8 mouse cellular contexts compared by ENCODE assay signal in the genomic region with DNA sequence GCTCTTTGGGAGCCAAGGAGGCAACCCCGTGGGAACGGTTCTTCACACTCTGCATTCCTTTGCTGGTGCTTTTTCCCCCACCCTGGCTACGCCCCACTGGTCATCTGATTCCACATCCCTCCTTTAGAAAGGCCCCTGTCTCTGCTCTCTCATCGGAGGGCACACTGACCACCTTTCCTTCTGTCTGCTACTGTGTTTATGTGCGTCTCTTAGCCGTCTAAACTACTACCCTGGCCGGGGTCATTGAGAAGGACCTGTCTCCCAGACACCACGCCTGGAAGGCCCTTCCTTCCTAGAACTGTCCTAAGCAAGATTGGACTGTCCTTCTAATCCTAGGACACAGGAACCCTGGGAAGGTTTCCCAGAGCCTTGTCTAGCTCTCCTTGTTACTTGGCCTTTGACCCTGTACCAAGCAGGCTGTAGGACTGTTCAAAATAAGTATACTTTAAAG. TPM values are rescaled to one million over a fixed set of nuclear protein-coding genes. Genes with fewer than 3 reads are reported as not detected.
DNase-seq lines count a peak whose midpoint lies in the region; ATAC-seq lines count a peak whose summit lies in the region.

No protein-coding gene starts in this region.

- WGBS in forebrain, embryonic 14.5 days: 3% methylated on average over 8 of the region's 8 CpGs
- 6% methylated on average over 8 of the region's 8 CpGs for WGBS in kidney, embryonic 15.5 days
- 5% methylated on average over 8 of the region's 8 CpGs for WGBS in midbrain, embryonic 12.5 days

- peak overlapping the region; percentile 94 for H3K4me2 ChIP-seq in forebrain, embryonic 14.5 days (ENCODE audit: low read length)
- peak overlapping the region; percentile 80 for H3K4me2 ChIP-seq in kidney, embryonic 15.5 days
- peak overlapping the region; percentile 73 for H3K4me2 ChIP-seq in midbrain, embryonic 12.5 days (replicated peaks)

- peaks cover 38% of the 10 kb centered on the region for H3K27me3 ChIP-seq in megakaryocyte, embryonic 14.5 days (replicated peaks)
- no peaks in the 10 kb centered on the region for H3K27me3 ChIP-seq in forebrain, embryonic 14.5 days (replicated peaks; ENCODE audit: control insufficient read depth, insufficient read depth, low read length)
- no peaks in the 10 kb centered on the region for H3K27me3 ChIP-seq in kidney, embryonic 15.5 days
- H3K27me3 ChIP-seq in midbrain, embryonic 12.5 days: no peaks in the 10 kb centered on the region

- no peak for ATAC-seq in megakaryocyte, adult 5-6 weeks (ENCODE audit: poor library complexity, severe bottlenecking)
- peak; percentile 1; the same call in 1 of the 2 replicates for ATAC-seq in forebrain, embryonic 14.5 days
- peak; percentile 3; the same call in 1 of the 2 replicates for ATAC-seq in kidney, embryonic 15.5 days (replicated peaks; ENCODE audit: low FRiP score)
- ATAC-seq in midbrain, embryonic 12.5 days (ENCODE audit: low FRiP score, low read depth): no peak

- H3K9ac ChIP-seq in forebrain, embryonic 14.5 days (ENCODE audit: low read length): peak overlapping the region; percentile 99
- H3K9ac ChIP-seq in kidney, embryonic 15.5 days: peak overlapping the region; percentile 91
- H3K9ac ChIP-seq in midbrain, embryonic 12.5 days (replicated peaks): peak overlapping the region; percentile 98

- H3K4me3 ChIP-seq in megakaryocyte, embryonic 14.5 days (replicated peaks): peak overlapping the region; percentile 94
- peak overlapping the region; percentile 95 for H3K4me3 ChIP-seq in forebrain, embryonic 14.5 days (ENCODE audit: low read depth, low read length)
- peak overlapping the region; percentile 87 for H3K4me3 ChIP-seq in kidney, embryonic 15.5 days (replicated peaks)
- H3K4me3 ChIP-seq in midbrain, embryonic 12.5 days: peak overlapping the region; percentile 91

- H3K36me3 ChIP-seq in megakaryocyte, embryonic 14.5 days (replicated peaks; ENCODE audit: low read length): no peaks in the 10 kb centered on the region
- H3K36me3 ChIP-seq in forebrain, embryonic 14.5 days (ENCODE audit: control insufficient read depth, insufficient read depth, low read length): no peaks in the 10 kb centered on the region; the same call in 1 of the 2 replicates
- H3K36me3 ChIP-seq in kidney, embryonic 15.5 days: peaks cover 5% of the 10 kb centered on the region; the same call in 1 of the 2 replicates
- peaks cover 2% of the 10 kb centered on the region for H3K36me3 ChIP-seq in midbrain, embryonic 12.5 days

- H3K9me3 ChIP-seq in megakaryocyte, embryonic 14.5 days: no peaks in the 10 kb centered on the region
- no peaks in the 10 kb centered on the region for H3K9me3 ChIP-seq in forebrain, embryonic 14.5 days (replicated peaks; ENCODE audit: control insufficient read depth, low read length)
- no peaks in the 10 kb centered on the region for H3K9me3 ChIP-seq in kidney, embryonic 15.5 days (replicated peaks)
- H3K9me3 ChIP-seq in midbrain, embryonic 12.5 days: no peaks in the 10 kb centered on the region

- DNase-seq in forebrain, embryonic 14.5 days (ENCODE audit: low spot score): no peak
- DNase-seq in right cerebral cortex, adult 2 months (ENCODE audit: low spot score in 2 of 2): no peak
- DNase-seq in left cerebral cortex, postnatal 10 days (ENCODE audit: extremely low spot score in 1 of 2, low spot score in 2 of 2): no peak
- DNase-seq in MN1 (ENCODE audit: low spot score): no peak

- intact Hi-C loops in left cerebral cortex, postnatal 10 days (cut with DNase I): loop anchor here (5.0 kb wide), 1 partner anchor 67 kb away; no protein-coding TSS in a partner anchor

- H3K4me1 ChIP-seq in megakaryocyte, embryonic 14.5 days: peaks cover 26% of the 10 kb centered on the region
- peaks cover 29% of the 10 kb centered on the region for H3K4me1 ChIP-seq in forebrain, embryonic 14.5 days (ENCODE audit: control insufficient read depth, insufficient read depth, low read length)
- H3K4me1 ChIP-seq in kidney, embryonic 15.5 days: peaks cover 52% of the 10 kb centered on the region
- peaks cover 34% of the 10 kb centered on the region for H3K4me1 ChIP-seq in midbrain, embryonic 12.5 days

- no peak overlapping the region for H3K27ac ChIP-seq in forebrain, embryonic 14.5 days (ENCODE audit: low read depth, low read length)
- 0 out of 2 replicates have a peak overlapping the region, but pooled peaks have one; percentile 63 for H3K27ac ChIP-seq in kidney, embryonic 15.5 days
- H3K27ac ChIP-seq in midbrain, embryonic 12.5 days (replicated peaks): no peak overlapping the region

RNA-seq across cellular contexts. Expression of gene Rnf144a, which starts 1.1 kb away (rescaled TPM):
- polyA plus RNA-seq in megakaryocyte, embryonic 14.5 days (2012; ENCODE audit: insufficient read depth, low replicate concordance): 0.51 TPM in 1 of 2 replicates, not detected in the other
- 36.3 and 38.3 TPM in 2 replicates for total RNA-seq in megakaryocyte, adult 5-6 weeks (2015)
- total RNA-seq in megakaryocyte, adult 5-6 weeks (2017): 35.8 and 36.1 TPM in 2 replicates
- 17.4 and 21.5 TPM in 2 replicates for polyA plus RNA-seq in forebrain, embryonic 14.5 days (2014; fragmentation: Nextera tagmentation; extraction: Ambion mirVana)
- polyA plus RNA-seq in kidney, embryonic 15.5 days (2015; fragmentation: Nextera tagmentation; extraction: Ambion mirVana): 35.6 and 36.1 TPM in 2 replicates
- 42.7 and 43.4 TPM in 2 replicates for polyA plus RNA-seq in midbrain, embryonic 12.5 days (2016; fragmentation: Nextera tagmentation; extraction: Ambion mirVana)
- 10 to 100 TPM; 37.2 to 37.7 TPM for total RNA-seq in left cerebral cortex, postnatal 10 days (2021)

RNA-seq across cellular contexts. Expression of gene Rsad2, which starts 42.3 kb away (rescaled TPM):
- 1.4 and 2.5 TPM in 2 replicates for polyA plus RNA-seq in megakaryocyte, embryonic 14.5 days (2012; ENCODE audit: insufficient read depth, low replicate concordance)
- 7.7 and 9.2 TPM in 2 replicates for total RNA-seq in megakaryocyte, adult 5-6 weeks (2015)
- 9.3 and 10.2 TPM in 2 replicates for total RNA-seq in megakaryocyte, adult 5-6 weeks (2017)
- polyA plus RNA-seq in forebrain, embryonic 14.5 days (2014; fragmentation: Nextera tagmentation; extraction: Ambion mirVana): 0.20 and 0.27 TPM in 2 replicates
- polyA plus RNA-seq in kidney, embryonic 15.5 days (2015; fragmentation: Nextera tagmentation; extraction: Ambion mirVana): 18.9 and 22.2 TPM in 2 replicates
- 0.23 and 0.41 TPM in 2 replicates for polyA plus RNA-seq in midbrain, embryonic 12.5 days (2016; fragmentation: Nextera tagmentation; extraction: Ambion mirVana)
- under 1 TPM; 0.32 to 0.54 TPM for total RNA-seq in left cerebral cortex, postnatal 10 days (2021)

RNA-seq across cellular contexts. Expression of gene Cmpk2, which starts 55.0 kb away (rescaled TPM):
- 0.68 and 0.83 TPM in 2 replicates for polyA plus RNA-seq in megakaryocyte, embryonic 14.5 days (2012; ENCODE audit: insufficient read depth, low replicate concordance)
- 88.4 and 109 TPM in 2 replicates for total RNA-seq in megakaryocyte, adult 5-6 weeks (2015)
- total RNA-seq in megakaryocyte, adult 5-6 weeks (2017): 52.7 and 57.5 TPM in 2 replicates
- polyA plus RNA-seq in forebrain, embryonic 14.5 days (2014; fragmentation: Nextera tagmentation; extraction: Ambion mirVana): 11.7 and 11.8 TPM in 2 replicates
- polyA plus RNA-seq in kidney, embryonic 15.5 days (2015; fragmentation: Nextera tagmentation; extraction: Ambion mirVana): 8.0 and 8.4 TPM in 2 replicates
- polyA plus RNA-seq in midbrain, embryonic 12.5 days (2016; fragmentation: Nextera tagmentation; extraction: Ambion mirVana): 5.8 and 6.0 TPM in 2 replicates
- total RNA-seq in left cerebral cortex, postnatal 10 days (2021): 10 to 100 TPM; 23.6 to 23.8 TPM

Comparison
In these comparisons a context has a peak if more than half of its experiments do, and no peak if none do; other contexts are left out.
1. ATAC-seq: peak in forebrain, embryonic 14.5 days (single experiment) and kidney, embryonic 15.5 days (single experiment); none in megakaryocyte, adult 5-6 weeks (single experiment) and midbrain, embryonic 12.5 days (single experiment).
2. RNA of gene Rnf144a, which starts 1.1 kb away (polyA plus RNA-seq): 42.7 to 43.4 TPM in midbrain, embryonic 12.5 days, 35.6 to 36.1 TPM in kidney, embryonic 15.5 days and 17.4 to 21.5 TPM in forebrain, embryonic 14.5 days; 0.51 TPM in megakaryocyte, embryonic 14.5 days; every median in the first group is over 10 times any median in the second.
3. Peak in every context shown above with its lines, with median percentiles within 50 percentile points of each other: H3K4me3 ChIP-seq, H3K4me2 ChIP-seq and H3K9ac ChIP-seq.